Comparison of ENCODE assay signal across 14 mouse cellular contexts in the genomic region with DNA sequence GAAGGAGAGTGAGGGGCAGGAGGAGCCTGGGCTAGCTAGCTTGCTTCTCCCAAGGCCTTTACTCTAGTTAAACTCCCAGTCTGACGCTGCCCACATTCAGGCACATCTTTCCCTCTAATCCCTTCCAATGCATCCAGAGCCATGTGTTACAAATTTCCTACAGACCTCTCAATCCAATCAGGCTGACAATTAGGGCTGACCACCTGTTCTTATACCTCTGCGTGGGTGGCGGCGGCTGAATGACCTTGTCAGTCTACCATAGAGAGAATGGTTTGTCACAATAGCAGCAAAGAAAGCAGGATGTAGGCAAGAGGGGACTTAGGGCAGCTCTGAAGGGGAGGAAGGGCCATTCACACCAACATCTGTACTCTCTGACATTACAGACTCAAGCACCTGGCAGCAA. TPM values are rescaled to one million over a fixed set of nuclear protein-coding genes. Genes with fewer than 3 reads are reported as not detected.
A peak's percentile ranks its signal among the peaks of the same experiment; 100 is the strongest.
DNase-seq lines count a peak whose midpoint lies in the region; ATAC-seq and TF ChIP-seq lines count a peak whose summit lies in the region.
"Had no signal": no experiment of that assay in that cellular context is flagged by ENCODE, and none has a peak within 500 bp of the region (broad histone marks: within the 10 kb centered on the region; RNA-seq: fewer than 3 reads in every experiment).

No protein-coding gene starts in this region.

- 72% methylated on average over 4 of the region's 4 CpGs for WGBS in heart, embryonic 13.5 days
- 47% methylated on average over 4 of the region's 4 CpGs for WGBS in embryonic facial prominence, embryonic 12.5 days
- WGBS in forebrain, postnatal 0 days = 49% methylated on average over 4 of the region's 4 CpGs

- no peak overlapping the region for H3K4me3 ChIP-seq in heart, embryonic 13.5 days
- H3K4me3 ChIP-seq in embryonic facial prominence, embryonic 12.5 days = no peak overlapping the region
- H3K4me3 ChIP-seq in forebrain, postnatal 0 days (ENCODE audit: low read depth, low read length) = no peak overlapping the region
- H3K4me3 ChIP-seq: heart, adult 2 months; limb, embryonic 15.5 days had no signal

- peaks cover 33% of the 10 kb centered on the region for H3K4me1 ChIP-seq in heart, embryonic 13.5 days
- 0 out of 2 replicates have a peak, but pooled peaks cover 5% of the 10 kb centered on the region for H3K4me1 ChIP-seq in embryonic facial prominence, embryonic 12.5 days
- no peaks in the 10 kb centered on the region for H3K4me1 ChIP-seq in forebrain, postnatal 0 days (ENCODE audit: insufficient read depth)
- H3K4me1 ChIP-seq: limb, embryonic 15.5 days had no signal

- intact Hi-C loops in heart, postnatal 36 days (cut with DNase I) = no loop called here

- peaks cover 49% of the 10 kb centered on the region for H3K36me3 ChIP-seq in heart, embryonic 13.5 days
- peaks cover 23% of the 10 kb centered on the region for H3K36me3 ChIP-seq in embryonic facial prominence, embryonic 12.5 days
- H3K36me3 ChIP-seq in forebrain, postnatal 0 days (ENCODE audit: insufficient read depth) = peaks cover 31% of the 10 kb centered on the region

- H3K27me3 ChIP-seq in heart, embryonic 13.5 days (replicated peaks) = no peaks in the 10 kb centered on the region
- no peaks in the 10 kb centered on the region for H3K27me3 ChIP-seq in embryonic facial prominence, embryonic 12.5 days
- no peaks in the 10 kb centered on the region for H3K27me3 ChIP-seq in forebrain, postnatal 0 days (ENCODE audit: insufficient read depth, low read length)
- H3K27me3 ChIP-seq: limb, embryonic 15.5 days had no signal

- TF ChIP-seq CTCF in forebrain, postnatal 0 days (IDR thresholded peaks at IDR 0.05; ENCODE audit: low read depth) = no peak

- H3K9me3 ChIP-seq in heart, embryonic 13.5 days = no peaks in the 10 kb centered on the region
- H3K9me3 ChIP-seq in embryonic facial prominence, embryonic 12.5 days = no peaks in the 10 kb centered on the region
- no peaks in the 10 kb centered on the region for H3K9me3 ChIP-seq in forebrain, postnatal 0 days (ENCODE audit: low read length)
- H3K9me3 ChIP-seq: limb, embryonic 15.5 days had no signal

- no peak overlapping the region for H3K9ac ChIP-seq in heart, embryonic 13.5 days
- no peak overlapping the region for H3K9ac ChIP-seq in embryonic facial prominence, embryonic 12.5 days
- no peak overlapping the region for H3K9ac ChIP-seq in forebrain, postnatal 0 days
- H3K9ac ChIP-seq: limb, embryonic 15.5 days had no signal

- H3K4me2 ChIP-seq in heart, embryonic 13.5 days = no peak overlapping the region
- no peak overlapping the region for H3K4me2 ChIP-seq in embryonic facial prominence, embryonic 12.5 days (replicated peaks)
- H3K4me2 ChIP-seq in forebrain, postnatal 0 days (ENCODE audit: low read depth) = no peak overlapping the region
- H3K4me2 ChIP-seq: limb, embryonic 15.5 days had no signal

- no peak for DNase-seq in heart, postnatal 36 days
- peak; percentile 30 for DNase-seq in thymus, postnatal 0 days (ENCODE audit: low spot score)
- no peak for DNase-seq in thymus, postnatal 10 days (ENCODE audit: low spot score in 2 of 2)
- DNase-seq in forebrain, postnatal 0 days = no peak
- no peak for DNase-seq in adrenal gland, adult (ENCODE audit: inconsistent age in 2 of 2, low spot score in 1 of 2)
- DNase-seq: heart, adult 2 months; heart, postnatal 4 days; lung, adult 2 months; right cerebral cortex, postnatal 14 days; thymus, adult 18-20 months had no signal

- H3K27ac ChIP-seq in heart, embryonic 13.5 days (replicated peaks) = peak overlapping the region; percentile 24; the same call in 1 of the 2 replicates
- 0 out of 2 replicates have a peak overlapping the region, but pooled peaks have one; percentile 9 for H3K27ac ChIP-seq in embryonic facial prominence, embryonic 12.5 days
- no peak overlapping the region for H3K27ac ChIP-seq in forebrain, postnatal 0 days (ENCODE audit: low read depth, low read length)
- H3K27ac ChIP-seq: limb, embryonic 15.5 days had no signal

- no peak for ATAC-seq in heart, embryonic 13.5 days (ENCODE audit: extremely low read depth, insufficient number of reproducible peaks, low FRiP score, low TSS enrichment)
- ATAC-seq in embryonic facial prominence, embryonic 12.5 days (ENCODE audit: insufficient number of reproducible peaks, insufficient read depth, low FRiP score, low TSS enrichment) = no peak
- no peak for ATAC-seq in forebrain, postnatal 0 days
- ATAC-seq: inflammation-experienced regulatory T-cells, adult 6 months had no signal

RNA-seq across cellular contexts. Expression of a gene that starts 59.0 kb away (rescaled TPM):
- polyA plus RNA-seq in heart, embryonic 13.5 days (2015; fragmentation: Nextera tagmentation; extraction: Ambion mirVana) = 11.3 and 12.3 TPM in 2 replicates
- 1 to 10 TPM; 4.8 to 6.8 TPM for total RNA-seq in heart, postnatal 36 days (2021)
- 24.6 and 33.3 TPM in 2 replicates for polyA plus RNA-seq in thymus, postnatal 0 days (2015; fragmentation: Nextera tagmentation; extraction: Ambion mirVana)
- 22.0 and 23.9 TPM in 2 replicates for polyA plus RNA-seq in embryonic facial prominence, embryonic 12.5 days (2016; fragmentation: Nextera tagmentation; extraction: Ambion mirVana)
- 21.5 and 23.2 TPM in 2 replicates for total RNA-seq in forebrain, postnatal 0 days (2014; rRNA removed)
- 5.8 and 14.0 TPM in 2 replicates for polyA plus RNA-seq in forebrain, postnatal 0 days (2015; fragmentation: Nextera tagmentation; extraction: Ambion mirVana)
